Mouse (Mus musculus) embryo, embryonic 11 days (tissue): ENCODE data around the gene Prune2.
"Not testable (repeated sequence)": the region's sequence is repeated elsewhere in the genome, so short reads cannot be mapped to it uniquely, and the experiment has no call there.

Experiments
- DNase-seq: peaks from one replicate; pipeline ENCODE4 v3.0.0-alpha.2; 2015

The Prune2 gene

GRCm38 (mm10) chr19:17130544-17130943, 174.6 kb downstream of the Prune2 start:
- no peak for DNase-seq

GRCm38 (mm10) chr19:17136677-17137460, 181.0 kb downstream of the Prune2 start:
- DNase-seq: peak; percentile 75

- no peak for DNase-seq
Observed at GRCm38 (mm10) chr19:17137656-17138055, 181.7 kb downstream of the Prune2 start.

GRCm38 (mm10) chr19:17138144-17138915, 182.4 kb downstream of the Prune2 start:
- DNase-seq: no peak

GRCm38 (mm10) chr19:17140016-17140914, 184.3 kb downstream of the Prune2 start:
- DNase-seq: no peak

- DNase-seq: no peak
Observed at GRCm38 (mm10) chr19:17143245-17143644, 187.3 kb downstream of the Prune2 start.

GRCm38 (mm10) chr19:17144205-17144604, 188.3 kb downstream of the Prune2 start:
- DNase-seq: no peak

GRCm38 (mm10) chr19:17150064-17150463, 194.1 kb downstream of the Prune2 start:
- no peak for DNase-seq

- DNase-seq: no peak
Observed at GRCm38 (mm10) chr19:17151781-17152180, 195.9 kb downstream of the Prune2 start.

- no peak for DNase-seq
Observed at GRCm38 (mm10) chr19:17152461-17152860, 196.5 kb downstream of the Prune2 start.

- DNase-seq: no peak
Observed at GRCm38 (mm10) chr19:17153911-17154639, 198.2 kb downstream of the Prune2 start.

- DNase-seq: no peak
Observed at GRCm38 (mm10) chr19:17155216-17155615, 199.3 kb downstream of the Prune2 start.

GRCm38 (mm10) chr19:17159676-17160075, 203.8 kb downstream of the Prune2 start:
- no peak for DNase-seq

GRCm38 (mm10) chr19:17160231-17160630, 204.3 kb downstream of the Prune2 start:
- DNase-seq: no peak

- DNase-seq: peak; percentile 80
Observed at GRCm38 (mm10) chr19:17163511-17163953, 207.6 kb downstream of the Prune2 start.

GRCm38 (mm10) chr19:17166288-17166687, 210.4 kb downstream of the Prune2 start:
- no peak for DNase-seq

- DNase-seq: no peak
Observed at GRCm38 (mm10) chr19:17168186-17168585, 212.3 kb downstream of the Prune2 start.

- DNase-seq: no peak
Observed at GRCm38 (mm10) chr19:17169746-17170145, 213.8 kb downstream of the Prune2 start.

GRCm38 (mm10) chr19:17174501-17174900, 218.6 kb downstream of the Prune2 start:
- DNase-seq: not testable (repeated sequence)

- no peak for DNase-seq
Observed at GRCm38 (mm10) chr19:17180506-17180905, 224.6 kb downstream of the Prune2 start.

GRCm38 (mm10) chr19:17194730-17195129, 238.8 kb downstream of the Prune2 start:
- DNase-seq: no peak

GRCm38 (mm10) chr19:17199059-17199458, 243.1 kb downstream of the Prune2 start:
- peak; percentile 13 for DNase-seq
